Mouse (Mus musculus) small intestine, adult 2 months (tissue): ENCODE results near the gene Cfdp1.

Source experiments
- CTCF ChIP-seq: fragments of 200-500 bp; IDR thresholded peaks from 2 replicates; pipeline ENCODE4 v1.5.1; 2012; ENCODE audit warnings: low read depth, mild to moderate bottlenecking, control low read depth, inconsistent platforms, low read length, moderate library complexity, mixed read lengths; ENCODE audit not compliant: insufficient replicate concordance, insufficient read length; ENCODE audit errors: extremely low read depth
- POLR2A ChIP-seq: fragments of 200-500 bp; IDR thresholded peaks from 2 replicates; pipeline ENCODE4 v1.6.1; 2012; ENCODE audit warnings: low read depth, mild to moderate bottlenecking, control low read depth, inconsistent platforms, low read length, moderate library complexity

- TF ChIP-seq CTCF (no peak), POLR2A (no peak)
These were observed 106.0 kb downstream of the Cfdp1 start for GRCm38 (mm10) chr8:111747866-111748649.
